Mouse (Mus musculus): ENCODE measurements around the gene A3galt2. TPM values are rescaled to one million over a fixed set of nuclear protein-coding genes. Genes with fewer than 3 reads are reported as not detected.
A peak's percentile ranks its signal among the peaks of the same experiment; 100 is the strongest.

Gene A3galt2
- total RNA-seq, 1 experiment from 2014 or later: not detected

DNA sequence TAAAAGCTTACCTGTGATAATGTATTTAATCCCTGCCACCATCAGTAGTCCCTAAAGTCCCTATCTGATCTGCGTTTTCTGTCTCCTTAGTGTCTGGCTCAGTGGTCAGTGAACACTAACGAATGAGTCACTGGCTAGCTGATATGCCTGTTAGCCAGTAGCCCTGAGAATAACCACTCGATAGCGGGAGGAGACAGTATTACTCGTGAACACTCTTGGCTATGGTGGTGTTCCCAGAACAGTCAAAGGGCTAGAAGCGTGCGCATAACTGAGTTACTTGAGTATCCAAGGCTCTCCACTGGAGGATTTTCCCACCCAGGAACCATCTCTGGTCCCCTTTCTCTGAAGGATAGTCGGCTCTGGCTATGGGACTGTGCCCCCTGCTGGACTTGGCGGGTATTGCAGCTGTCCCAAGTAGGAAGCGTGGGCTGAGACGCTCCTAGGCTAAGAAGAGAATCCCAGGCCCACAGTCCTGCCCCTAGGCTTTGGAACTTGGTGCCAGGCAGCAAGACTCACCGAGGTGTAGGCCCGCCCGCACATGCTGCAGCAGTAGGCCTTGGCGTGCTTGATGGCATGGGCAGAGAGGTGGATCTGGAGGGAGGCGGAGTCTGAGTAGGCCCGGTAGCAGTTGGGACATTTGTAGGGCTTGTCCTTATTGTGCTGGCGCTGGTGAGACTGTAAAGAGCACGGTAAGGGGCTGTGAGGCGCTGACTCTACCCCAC lies 21.6 kb downstream of the A3galt2 start:
- ATAC-seq (replicated peaks in 1 of 2; ENCODE audit: insufficient read depth in 1 of 2, low FRiP score in 2 of 2, low TSS enrichment in 1 of 2, low read depth in 1 of 2, poor library complexity in 2 of 2, severe bottlenecking in 2 of 2): peak; percentile 74 to 81

DNA sequence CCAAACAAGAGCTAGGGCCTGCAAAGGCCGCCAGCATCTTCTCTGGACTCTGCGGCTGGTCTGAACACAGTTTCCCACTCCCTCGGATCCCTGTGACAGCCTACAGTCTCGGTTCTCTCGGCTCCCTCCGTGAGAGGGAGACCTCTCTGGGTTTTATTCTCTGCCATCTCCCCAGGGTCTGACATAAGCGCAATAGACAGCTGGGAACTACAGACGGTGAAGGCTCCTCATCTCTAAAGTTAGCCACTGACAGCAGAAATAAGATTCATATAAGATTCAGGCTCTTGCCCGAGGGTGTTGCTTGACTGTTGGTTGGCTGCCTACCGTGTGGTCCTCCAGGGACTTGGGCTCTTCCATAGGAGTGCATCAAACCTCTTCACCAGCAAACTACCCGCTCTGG lies 22.4 kb downstream of the A3galt2 start:
- ATAC-seq (replicated peaks in 1 of 2; ENCODE audit: insufficient read depth in 1 of 2, low FRiP score in 2 of 2, low TSS enrichment in 1 of 2, low read depth in 1 of 2, poor library complexity in 2 of 2, severe bottlenecking in 2 of 2): no peak

DNA sequence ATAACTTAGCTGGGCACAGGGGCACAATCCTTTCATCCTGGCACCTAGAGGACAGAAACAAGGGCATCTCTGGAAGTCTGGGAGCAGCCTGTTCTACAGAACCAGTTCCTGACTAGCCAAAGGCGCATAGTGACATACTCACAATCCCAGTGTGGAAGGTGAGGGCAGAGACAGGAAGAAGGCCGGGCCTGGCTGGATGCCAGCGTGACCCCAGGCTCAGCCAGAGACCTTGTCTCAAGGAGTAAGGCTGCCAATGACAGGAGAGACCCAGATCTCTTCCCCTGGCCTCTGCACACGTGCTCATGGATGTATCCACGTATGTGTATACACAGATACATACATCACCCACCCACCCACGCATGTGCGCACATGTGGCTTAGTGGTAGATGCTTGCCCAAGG lies 26.9 kb downstream of the A3galt2 start:
- ATAC-seq (replicated peaks in 1 of 2; ENCODE audit: insufficient read depth in 1 of 2, low FRiP score in 2 of 2, low TSS enrichment in 1 of 2, low read depth in 1 of 2, poor library complexity in 2 of 2, severe bottlenecking in 2 of 2): no peak

DNA sequence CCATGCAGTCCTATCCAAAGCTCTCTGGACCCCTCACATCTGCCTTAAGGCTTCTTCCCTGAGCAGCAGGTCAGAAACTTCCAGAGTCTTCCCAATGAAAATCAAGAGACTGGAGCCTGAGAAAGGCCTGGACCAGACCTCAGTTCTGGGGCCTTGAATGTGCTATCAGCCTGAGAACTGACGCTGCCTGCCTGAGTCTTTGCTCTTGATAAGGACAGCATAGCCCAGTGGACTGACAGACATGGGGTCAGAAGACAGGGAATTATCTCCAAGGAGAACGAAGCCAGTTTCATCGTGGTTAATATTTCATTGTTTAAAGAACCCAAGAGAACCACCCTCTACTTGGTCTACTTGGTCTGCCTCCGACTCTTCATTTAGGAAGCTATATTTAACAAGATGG lies 27.5 kb downstream of the A3galt2 start:
- ATAC-seq (replicated peaks in 1 of 2; ENCODE audit: insufficient read depth in 1 of 2, low FRiP score in 2 of 2, low TSS enrichment in 1 of 2, low read depth in 1 of 2, poor library complexity in 2 of 2, severe bottlenecking in 2 of 2): no peak

DNA sequence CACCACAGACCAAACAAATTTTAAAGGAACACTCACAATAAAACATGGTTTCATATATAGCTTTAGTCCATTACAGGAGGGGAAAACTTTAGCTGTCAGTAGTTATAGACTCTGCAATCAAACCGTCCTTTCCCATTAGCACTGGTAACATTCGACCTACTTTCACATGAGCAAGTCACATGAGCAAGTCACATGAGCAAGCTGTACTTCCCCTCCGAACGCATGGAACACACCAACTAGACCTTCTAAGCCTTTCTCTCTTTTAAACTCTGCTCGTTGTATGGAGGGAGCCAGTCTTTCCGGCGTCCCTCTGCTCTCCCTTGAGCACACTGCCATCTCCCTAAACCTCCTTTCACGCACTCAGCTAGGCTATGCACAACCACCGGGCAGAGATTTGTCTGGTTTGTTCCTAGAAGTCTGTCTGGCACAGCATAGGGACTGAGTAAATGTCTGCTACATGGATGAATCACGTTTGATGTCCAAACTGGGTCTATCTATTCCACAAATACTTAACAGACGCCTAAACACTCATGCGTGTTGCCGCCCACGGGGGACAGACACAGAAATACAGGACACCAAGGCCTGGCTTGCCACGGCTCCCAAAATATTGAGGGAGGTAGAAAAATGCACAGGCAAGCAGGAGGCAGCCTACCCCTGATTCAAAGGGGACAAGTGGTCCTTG lies 29.9 kb downstream of the A3galt2 start:
- ATAC-seq (replicated peaks in 1 of 2; ENCODE audit: insufficient read depth in 1 of 2, low FRiP score in 2 of 2, low TSS enrichment in 1 of 2, low read depth in 1 of 2, poor library complexity in 2 of 2, severe bottlenecking in 2 of 2): no peak

DNA sequence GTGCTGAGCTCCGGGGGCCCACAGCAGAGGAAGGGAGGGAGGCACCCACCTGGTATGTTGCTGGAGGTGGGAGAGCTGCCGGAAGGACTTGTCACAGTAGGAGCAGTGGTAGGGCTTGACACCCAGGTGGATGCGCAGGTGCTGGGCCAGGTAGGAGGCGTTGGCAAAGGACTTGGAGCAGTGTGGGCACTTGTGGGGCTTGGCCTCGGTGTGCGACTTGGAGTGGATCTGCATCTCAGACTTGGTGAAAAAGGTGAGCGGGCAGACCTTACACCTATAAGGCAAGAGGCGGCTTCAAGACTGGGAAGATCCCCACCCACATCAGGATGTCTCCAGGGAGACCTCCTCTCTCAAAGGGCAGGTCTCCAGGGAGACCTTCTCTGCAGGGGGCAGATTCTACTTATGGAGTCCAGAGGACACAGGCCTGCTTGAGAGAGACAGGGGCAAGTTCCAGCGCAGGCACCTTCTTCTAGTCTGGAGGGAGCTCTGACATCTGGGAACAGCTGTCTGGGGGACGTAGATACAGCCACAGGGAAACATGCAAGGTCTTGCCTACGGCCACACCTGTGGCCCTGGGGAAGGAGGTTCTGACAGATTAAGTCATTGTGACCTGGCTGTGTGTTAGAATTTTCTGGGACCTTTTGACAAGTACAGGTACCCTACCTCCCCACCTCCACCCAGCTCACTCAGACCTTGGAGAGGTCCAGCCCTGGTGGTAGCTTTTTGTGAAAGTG lies 30.9 kb downstream of the A3galt2 start:
- ATAC-seq (replicated peaks in 1 of 2; ENCODE audit: insufficient read depth in 1 of 2, low FRiP score in 2 of 2, low TSS enrichment in 1 of 2, low read depth in 1 of 2, poor library complexity in 2 of 2, severe bottlenecking in 2 of 2): no peak

DNA sequence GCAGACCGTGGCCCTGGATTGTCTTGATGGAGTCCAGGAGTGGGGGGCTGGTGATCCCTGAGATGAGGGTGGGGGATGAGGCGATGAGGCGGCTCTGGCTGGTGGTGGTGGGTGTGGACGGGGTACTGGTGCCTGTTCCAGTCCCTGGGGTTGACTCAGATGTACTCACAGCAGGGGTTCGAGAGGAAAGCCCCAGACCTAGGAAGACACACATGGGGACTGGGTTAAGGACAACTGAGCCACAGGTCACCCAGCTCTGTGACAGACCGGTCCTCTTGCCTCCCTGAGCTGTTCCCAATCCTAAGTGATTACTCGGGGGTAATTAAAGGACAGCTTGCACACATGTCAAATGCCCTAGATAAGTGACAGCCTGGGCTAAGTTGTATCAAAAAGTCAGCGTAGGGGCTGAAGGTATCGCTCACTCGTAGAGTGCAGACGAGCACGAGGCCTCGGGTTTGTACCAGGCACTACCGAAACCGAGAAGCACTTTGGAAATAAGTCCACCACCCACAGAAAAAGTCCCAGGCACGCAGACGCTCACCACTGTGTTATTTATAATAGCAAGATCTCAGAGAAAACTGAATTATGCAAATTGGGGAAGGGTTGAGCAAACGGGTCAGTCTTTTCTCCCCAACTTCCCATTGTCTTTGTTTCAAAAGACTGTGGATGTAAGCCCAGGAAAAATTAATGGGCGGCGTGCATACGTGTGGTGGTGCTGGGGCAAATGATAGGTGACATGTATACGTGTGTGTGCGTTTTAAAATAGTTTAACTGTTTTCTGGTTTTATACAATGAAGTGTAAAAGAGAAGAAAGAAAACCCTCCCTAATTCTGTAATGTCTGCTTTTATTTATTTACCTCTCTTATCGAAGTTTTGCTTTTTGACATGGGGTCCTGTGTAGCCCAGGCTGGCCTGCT lies 32.1 kb downstream of the A3galt2 start:
- ATAC-seq (replicated peaks in 1 of 2; ENCODE audit: insufficient read depth in 1 of 2, low FRiP score in 2 of 2, low TSS enrichment in 1 of 2, low read depth in 1 of 2, poor library complexity in 2 of 2, severe bottlenecking in 2 of 2): no peak

DNA sequence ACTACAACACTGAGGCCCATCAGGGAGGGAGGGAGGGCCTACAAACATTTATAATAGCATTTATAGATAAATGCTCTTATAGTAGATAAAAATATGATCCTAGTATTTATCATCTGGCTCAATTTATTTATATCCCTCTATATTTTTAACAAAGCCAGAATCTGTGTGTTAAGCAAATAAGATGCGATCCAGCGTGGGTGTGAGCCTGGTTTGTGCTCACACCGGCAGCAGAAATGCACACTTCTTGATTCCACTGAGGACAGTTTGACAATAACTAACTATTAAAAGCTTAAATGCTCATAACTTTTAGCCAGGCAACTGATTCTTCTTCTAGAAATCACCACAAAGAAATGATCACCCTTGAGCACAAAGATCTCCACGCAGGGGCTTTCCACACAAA lies 32.9 kb downstream of the A3galt2 start:
- no peak for ATAC-seq (replicated peaks in 1 of 2; ENCODE audit: insufficient read depth in 1 of 2, low FRiP score in 2 of 2, low TSS enrichment in 1 of 2, low read depth in 1 of 2, poor library complexity in 2 of 2, severe bottlenecking in 2 of 2)

DNA sequence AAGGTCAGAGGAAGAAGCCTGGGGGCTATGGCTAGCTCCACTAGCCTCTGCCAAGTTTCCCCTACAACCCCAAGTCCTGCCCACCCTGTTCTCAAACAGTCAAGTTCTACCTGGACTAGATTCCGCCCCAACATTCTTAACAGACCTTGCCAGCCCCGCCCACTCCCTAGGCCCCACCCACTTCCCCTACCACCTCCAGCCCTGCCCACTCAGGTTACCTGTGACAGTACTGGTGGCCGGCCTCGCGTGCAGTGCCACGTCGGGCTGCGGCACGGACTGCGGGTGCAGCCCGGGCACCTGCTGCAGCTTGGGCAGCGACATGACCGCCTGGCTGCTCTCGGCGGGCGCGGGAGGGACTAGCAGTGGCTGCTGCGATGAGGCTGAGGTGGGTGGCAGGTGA lies 34.5 kb downstream of the A3galt2 start:
- no peak for ATAC-seq (replicated peaks in 1 of 2; ENCODE audit: insufficient read depth in 1 of 2, low FRiP score in 2 of 2, low TSS enrichment in 1 of 2, low read depth in 1 of 2, poor library complexity in 2 of 2, severe bottlenecking in 2 of 2)

DNA sequence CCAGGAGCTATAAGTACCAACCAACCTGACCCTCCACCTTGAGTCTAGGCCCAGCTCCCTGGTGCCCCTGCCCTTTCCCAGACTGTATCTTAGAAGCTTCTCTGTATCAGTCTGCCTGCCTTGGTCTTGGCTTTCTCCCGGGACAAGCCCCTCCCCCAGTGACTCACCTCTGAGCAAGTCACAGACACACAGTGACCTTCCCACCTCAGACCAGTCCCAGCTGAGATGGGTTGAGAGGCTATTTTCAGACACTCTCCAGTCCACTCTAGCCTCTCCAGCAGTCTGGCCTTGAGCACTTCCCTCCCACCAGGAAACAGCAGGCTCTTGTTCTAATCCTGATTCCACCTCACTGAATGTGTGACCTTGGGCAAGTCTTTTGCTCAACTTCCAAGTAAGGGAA lies 38.5 kb downstream of the A3galt2 start:
- ATAC-seq (replicated peaks in 1 of 2; ENCODE audit: insufficient read depth in 1 of 2, low FRiP score in 2 of 2, low TSS enrichment in 1 of 2, low read depth in 1 of 2, poor library complexity in 2 of 2, severe bottlenecking in 2 of 2): no peak

DNA sequence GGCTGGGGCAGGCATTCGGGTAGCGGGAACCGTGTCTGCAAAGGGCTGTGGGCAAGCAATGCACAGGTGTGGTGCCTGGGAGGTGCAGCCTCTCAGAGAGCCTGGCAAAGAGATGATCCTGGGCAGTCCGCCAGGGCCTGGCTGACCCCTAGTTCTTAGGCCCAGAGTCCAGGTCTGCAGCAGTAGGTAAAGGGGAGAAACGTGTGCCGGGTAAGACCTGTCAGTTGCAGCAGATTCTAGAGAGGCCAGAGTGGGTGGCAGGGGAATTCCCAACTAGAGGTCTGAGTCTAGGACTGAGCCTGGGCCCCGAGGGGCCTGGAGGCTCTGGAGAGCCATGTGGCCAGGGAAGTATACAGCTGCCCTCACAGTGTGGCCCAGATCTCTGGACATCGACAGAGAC lies 39.0 kb downstream of the A3galt2 start:
- no peak for ATAC-seq (replicated peaks in 1 of 2; ENCODE audit: insufficient read depth in 1 of 2, low FRiP score in 2 of 2, low TSS enrichment in 1 of 2, low read depth in 1 of 2, poor library complexity in 2 of 2, severe bottlenecking in 2 of 2)

DNA sequence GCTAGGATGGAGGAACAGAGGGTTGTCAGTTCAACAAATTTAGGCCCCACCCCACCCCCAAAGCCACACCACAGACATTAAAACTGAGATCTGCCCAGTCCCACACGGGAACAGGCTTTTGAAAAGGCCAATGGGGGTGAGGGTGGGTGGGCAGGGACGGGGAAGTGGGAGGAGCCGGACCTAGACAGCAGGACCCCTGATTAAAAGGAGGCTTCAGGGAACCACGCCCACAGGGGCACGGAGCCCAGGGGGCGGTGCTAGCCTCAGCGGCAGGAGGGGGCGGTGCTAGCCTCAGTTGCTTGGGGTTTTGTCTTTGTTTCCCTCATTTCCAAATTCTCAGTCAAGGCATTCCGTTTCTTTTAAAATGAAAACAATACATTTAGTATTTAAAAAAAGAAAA lies 40.4 kb downstream of the A3galt2 start:
- no peak; a peak in 1 of 4 replicates for ATAC-seq (replicated peaks in 1 of 2; ENCODE audit: insufficient read depth in 1 of 2, low FRiP score in 2 of 2, low TSS enrichment in 1 of 2, low read depth in 1 of 2, poor library complexity in 2 of 2, severe bottlenecking in 2 of 2)

DNA sequence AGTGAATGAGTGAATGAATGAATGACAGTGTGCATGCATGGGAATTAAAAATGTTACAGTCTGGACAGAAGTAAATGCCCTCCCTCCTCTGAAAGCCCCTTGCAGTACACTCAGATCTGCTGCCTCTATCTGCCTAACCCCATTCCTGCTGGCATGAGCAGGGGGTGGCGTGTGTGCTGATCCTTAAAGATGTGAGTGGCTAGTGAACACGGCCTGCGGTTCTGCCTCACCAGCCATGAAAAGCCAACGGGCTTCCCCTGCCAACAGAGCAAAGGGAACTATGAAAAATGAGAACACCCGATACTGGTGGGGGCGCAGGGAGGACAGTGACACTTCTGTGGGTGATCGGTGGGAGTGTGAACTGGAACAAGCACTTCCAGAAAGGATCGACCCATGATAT lies 41.6 kb downstream of the A3galt2 start:
- peak in 1 of 2 experiments; percentile 8; a peak in 1 of 4 replicates for ATAC-seq (replicated peaks in 1 of 2; ENCODE audit: insufficient read depth in 1 of 2, low FRiP score in 2 of 2, low TSS enrichment in 1 of 2, low read depth in 1 of 2, poor library complexity in 2 of 2, severe bottlenecking in 2 of 2)

DNA sequence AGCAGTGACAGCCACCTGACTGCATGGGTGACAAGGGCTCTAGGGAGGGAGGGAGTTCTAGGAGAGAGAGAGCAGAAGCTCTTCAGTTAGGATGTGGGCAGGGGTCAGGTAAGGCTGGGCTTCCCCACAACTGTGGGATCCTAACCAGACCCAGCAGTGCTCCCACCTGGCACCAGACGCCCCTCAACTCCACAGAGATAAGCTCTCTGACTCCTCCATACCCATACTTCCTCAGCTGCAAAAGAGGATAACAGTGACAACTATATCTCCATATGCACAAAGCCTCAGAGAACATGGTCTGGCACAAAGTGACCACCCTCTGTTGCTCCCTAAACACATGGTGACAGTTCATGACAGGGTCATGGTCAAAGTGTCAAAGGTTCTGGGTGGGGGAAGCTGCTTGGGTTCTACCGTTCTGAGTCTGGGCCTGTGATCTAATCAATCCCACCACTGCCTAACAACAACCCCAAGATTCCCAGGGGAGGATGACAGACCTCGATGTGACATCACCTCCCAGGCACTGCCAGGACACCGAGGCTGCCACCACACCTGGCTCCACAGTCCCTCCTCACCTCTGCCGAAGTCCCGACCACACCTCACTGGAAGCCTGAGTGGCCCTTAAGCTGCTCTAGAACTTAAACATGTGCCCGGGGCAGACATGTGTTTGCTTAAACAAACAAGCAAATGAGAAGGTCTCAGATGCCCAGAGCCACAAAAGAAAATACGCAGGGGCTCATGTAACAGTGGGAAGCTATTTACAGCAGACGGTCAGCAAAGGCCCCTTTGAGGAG lies 46.7 kb downstream of the A3galt2 start:
- no peak for ATAC-seq (replicated peaks in 1 of 2; ENCODE audit: insufficient read depth in 1 of 2, low FRiP score in 2 of 2, low TSS enrichment in 1 of 2, low read depth in 1 of 2, poor library complexity in 2 of 2, severe bottlenecking in 2 of 2)

DNA sequence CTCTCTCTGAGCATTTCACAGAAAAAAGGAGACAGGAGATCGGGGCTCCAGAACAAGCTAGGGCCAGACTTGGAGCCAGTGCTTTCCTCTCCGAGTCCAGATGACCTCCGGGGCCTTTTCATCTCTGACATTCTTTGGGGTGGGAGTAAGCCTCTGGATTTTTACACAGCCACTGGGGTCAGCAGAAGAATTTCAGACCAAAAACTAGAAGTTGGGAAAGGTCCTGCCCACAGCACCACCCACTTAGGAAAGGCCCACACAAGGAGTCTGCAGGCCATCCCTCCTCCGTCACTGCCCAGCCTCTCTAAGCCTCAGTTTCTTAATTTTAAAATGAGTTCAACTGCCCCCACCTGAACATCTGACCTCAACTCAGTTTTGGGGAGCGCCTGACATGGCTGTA lies 48.4 kb downstream of the A3galt2 start:
- ATAC-seq (replicated peaks in 1 of 2; ENCODE audit: insufficient read depth in 1 of 2, low FRiP score in 2 of 2, low TSS enrichment in 1 of 2, low read depth in 1 of 2, poor library complexity in 2 of 2, severe bottlenecking in 2 of 2): no peak

DNA sequence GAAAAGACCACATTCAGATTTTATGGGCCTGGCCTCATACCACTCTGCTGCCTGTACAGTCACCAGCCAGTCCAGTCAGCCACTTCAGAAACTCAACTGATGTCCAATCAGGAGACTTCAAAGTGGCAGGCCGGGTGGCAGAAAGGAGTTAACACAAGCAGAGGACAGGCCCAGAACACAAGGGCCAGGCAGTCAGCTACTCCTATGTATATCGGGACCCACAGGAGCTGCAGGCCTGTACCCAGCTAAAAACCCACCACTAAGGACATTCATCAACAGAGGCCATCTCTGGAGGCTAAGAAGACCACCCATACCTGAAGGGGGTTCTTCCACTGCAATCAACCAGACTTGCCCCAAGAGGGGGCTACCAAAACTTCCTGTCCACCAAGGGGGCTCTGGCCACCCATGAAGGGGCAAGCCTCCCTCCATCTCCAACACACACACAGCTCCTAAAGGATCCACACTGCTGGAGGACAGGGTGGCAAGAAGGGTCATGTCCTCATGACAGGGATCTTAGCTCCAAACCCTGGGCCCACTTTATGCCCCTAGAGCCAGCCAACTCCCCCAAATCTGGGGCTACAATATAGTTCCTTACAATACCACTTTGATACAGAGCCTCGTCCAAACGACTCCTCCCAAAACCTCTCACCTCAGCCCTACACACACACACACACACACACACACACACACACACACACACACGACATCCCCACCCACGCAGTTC lies 49.4 kb downstream of the A3galt2 start:
- no peak for ATAC-seq (replicated peaks in 1 of 2; ENCODE audit: insufficient read depth in 1 of 2, low FRiP score in 2 of 2, low TSS enrichment in 1 of 2, low read depth in 1 of 2, poor library complexity in 2 of 2, severe bottlenecking in 2 of 2)
